Mouse (Mus musculus): ENCODE data around the gene Cables2. TPM values are rescaled to one million over a fixed set of nuclear protein-coding genes. Genes with fewer than 3 reads are reported as not detected.

Cables2 gene
- polyA plus RNA-seq (2015; fragmentation: Nextera tagmentation; extraction: Ambion mirVana) = 14.1 and 16.5 TPM in 2 replicates

GRCm38 (mm10) chr2:180273394-180274244, at the start of gene Cables2:
Gene Cables2, minus strand, starts transcription at chr2:180273496.
- Histone ChIP-seq H3K9me3 (no peaks in the 10 kb centered on the region), H3K27ac (peak within 1 kb of the TSS; percentile 57), H3K4me2 (peak within 1 kb of the TSS; percentile 93), H3K36me3 (0 out of 2 replicates have a peak, but pooled peaks cover 9% of the 10 kb centered on the region), H3K4me1 (peaks cover 58% of the 10 kb centered on the region), H3K4me3 (peak within 1 kb of the TSS; percentile 90), H3K27me3 (no peaks in the 10 kb centered on the region), H3K9ac (peak within 1 kb of the TSS; percentile 97)
- ATAC-seq (ENCODE audit: borderline replicate concordance, extremely low read depth, low FRiP score, low TSS enrichment) = peak; percentile 91
- WGBS = 5% methylated on average over 68 of the region's 68 CpGs

- H3K9ac ChIP-seq = no peak overlapping the region
- no peaks in the 10 kb centered on the region for H3K9me3 ChIP-seq
- H3K36me3 ChIP-seq = peaks cover 34% of the 10 kb centered on the region
- peak; percentile 94 for ATAC-seq (ENCODE audit: borderline replicate concordance, extremely low read depth, low FRiP score, low TSS enrichment)
- peaks cover 35% of the 10 kb centered on the region for H3K4me1 ChIP-seq
- H3K27me3 ChIP-seq = no peaks in the 10 kb centered on the region
- H3K4me3 ChIP-seq = no peak overlapping the region
- H3K4me2 ChIP-seq = no peak overlapping the region
- peak overlapping the region; percentile 81 for H3K27ac ChIP-seq
- WGBS = 7% methylated on average over 14 of the region's 14 CpGs
Observed at GRCm38 (mm10) chr2:180322674-180323355, 49.5 kb upstream of the Cables2 start.

- H3K4me3 ChIP-seq = no peak overlapping the region
- H3K27me3 ChIP-seq = no peaks in the 10 kb centered on the region
- WGBS = 80% methylated on average over 4 of the region's 4 CpGs
- H3K9ac ChIP-seq = no peak overlapping the region
- no peak overlapping the region for H3K4me2 ChIP-seq
- H3K9me3 ChIP-seq = no peaks in the 10 kb centered on the region
- no peak overlapping the region for H3K27ac ChIP-seq
- H3K36me3 ChIP-seq = peaks cover 8% of the 10 kb centered on the region; the same call in 1 of the 2 replicates
- ATAC-seq (ENCODE audit: borderline replicate concordance, extremely low read depth, low FRiP score, low TSS enrichment) = no peak
- H3K4me1 ChIP-seq = peaks cover 44% of the 10 kb centered on the region
Observed at GRCm38 (mm10) chr2:180320216-180320615, 46.9 kb upstream of the Cables2 start.

- Histone ChIP-seq H3K4me3 (no peak overlapping the region), H3K27ac (no peak overlapping the region), H3K9me3 (no peaks in the 10 kb centered on the region), H3K36me3 (no peaks in the 10 kb centered on the region), H3K27me3 (no peaks in the 10 kb centered on the region), H3K4me2 (no peak overlapping the region), H3K9ac (no peak overlapping the region), H3K4me1 (peaks cover 24% of the 10 kb centered on the region)
- no peak for ATAC-seq (ENCODE audit: borderline replicate concordance, extremely low read depth, low FRiP score, low TSS enrichment)
- 65% methylated on average over 7 of the region's 7 CpGs for WGBS
Observed at GRCm38 (mm10) chr2:180317591-180317990, 44.3 kb upstream of the Cables2 start.

GRCm38 (mm10) chr2:180314292-180314691, 41.0 kb upstream of the Cables2 start:
- H3K4me2 ChIP-seq = no peak overlapping the region
- no peak overlapping the region for H3K9ac ChIP-seq
- no peak overlapping the region for H3K4me3 ChIP-seq
- no peak overlapping the region for H3K27ac ChIP-seq
- 89% methylated on average over 2 of the region's 2 CpGs for WGBS
- no peaks in the 10 kb centered on the region for H3K36me3 ChIP-seq
- H3K27me3 ChIP-seq = no peaks in the 10 kb centered on the region
- H3K9me3 ChIP-seq = no peaks in the 10 kb centered on the region
- no peak for ATAC-seq (ENCODE audit: borderline replicate concordance, extremely low read depth, low FRiP score, low TSS enrichment)
- H3K4me1 ChIP-seq = peaks cover 19% of the 10 kb centered on the region

GRCm38 (mm10) chr2:180311147-180311546, 37.9 kb upstream of the Cables2 start:
- Histone ChIP-seq H3K4me3 (no peak overlapping the region), H3K9me3 (no peaks in the 10 kb centered on the region), H3K27me3 (no peaks in the 10 kb centered on the region), H3K9ac (no peak overlapping the region), H3K4me1 (peaks cover 22% of the 10 kb centered on the region), H3K4me2 (no peak overlapping the region), H3K36me3 (no peaks in the 10 kb centered on the region), H3K27ac (0 out of 2 replicates have a peak overlapping the region, but pooled peaks have one; percentile 2)
- ATAC-seq (ENCODE audit: borderline replicate concordance, extremely low read depth, low FRiP score, low TSS enrichment) = no peak
- WGBS = 61% methylated on average over 4 of the region's 4 CpGs

GRCm38 (mm10) chr2:180307680-180308079, 34.4 kb upstream of the Cables2 start:
- Histone ChIP-seq H3K27me3 (no peaks in the 10 kb centered on the region), H3K9ac (no peak overlapping the region), H3K4me3 (no peak overlapping the region), H3K36me3 (no peaks in the 10 kb centered on the region), H3K4me1 (peaks cover 52% of the 10 kb centered on the region), H3K27ac (peak overlapping the region; percentile 91), H3K4me2 (no peak overlapping the region), H3K9me3 (no peaks in the 10 kb centered on the region)
- 34% methylated on average over 2 of the region's 2 CpGs for WGBS
- ATAC-seq (ENCODE audit: borderline replicate concordance, extremely low read depth, low FRiP score, low TSS enrichment) = no peak

- ATAC-seq (ENCODE audit: borderline replicate concordance, extremely low read depth, low FRiP score, low TSS enrichment) = peak; percentile 84
- Histone ChIP-seq H3K4me3 (no peak overlapping the region), H3K27me3 (no peaks in the 10 kb centered on the region), H3K4me2 (no peak overlapping the region), H3K27ac (peak overlapping the region; percentile 91), H3K4me1 (peaks cover 52% of the 10 kb centered on the region), H3K36me3 (no peaks in the 10 kb centered on the region), H3K9me3 (no peaks in the 10 kb centered on the region), H3K9ac (no peak overlapping the region)
- 31% methylated on average over 8 of the region's 8 CpGs for whole genome bisulfite sequencing
Observed at GRCm38 (mm10) chr2:180306423-180307168, 33.3 kb upstream of the Cables2 start.

GRCm38 (mm10) chr2:180306009-180306408, 32.7 kb upstream of the Cables2 start:
- WGBS = 50% methylated on average over 2 of the region's 2 CpGs
- no peak overlapping the region for H3K4me3 ChIP-seq
- no peak for ATAC-seq (ENCODE audit: borderline replicate concordance, extremely low read depth, low FRiP score, low TSS enrichment)
- no peaks in the 10 kb centered on the region for H3K36me3 ChIP-seq
- H3K4me2 ChIP-seq = no peak overlapping the region
- H3K9ac ChIP-seq = no peak overlapping the region
- H3K9me3 ChIP-seq = no peaks in the 10 kb centered on the region
- H3K27ac ChIP-seq = peak overlapping the region; percentile 91
- no peaks in the 10 kb centered on the region for H3K27me3 ChIP-seq
- peaks cover 50% of the 10 kb centered on the region for H3K4me1 ChIP-seq

- H3K4me2 ChIP-seq = no peak overlapping the region
- ATAC-seq (ENCODE audit: borderline replicate concordance, extremely low read depth, low FRiP score, low TSS enrichment) = no peak
- no peaks in the 10 kb centered on the region for H3K27me3 ChIP-seq
- peaks cover 55% of the 10 kb centered on the region for H3K4me1 ChIP-seq
- H3K9ac ChIP-seq = no peak overlapping the region
- H3K9me3 ChIP-seq = no peaks in the 10 kb centered on the region
- WGBS = 65% methylated on average over 3 of the region's 3 CpGs
- H3K27ac ChIP-seq = peak overlapping the region; percentile 91
- H3K4me3 ChIP-seq = no peak overlapping the region
- no peaks in the 10 kb centered on the region for H3K36me3 ChIP-seq
Observed at GRCm38 (mm10) chr2:180305490-180305889, 32.2 kb upstream of the Cables2 start.

GRCm38 (mm10) chr2:180304554-180304953, 31.3 kb upstream of the Cables2 start:
- 23% methylated on average over 4 of the region's 4 CpGs for WGBS
- no peaks in the 10 kb centered on the region for H3K27me3 ChIP-seq
- no peak overlapping the region for H3K4me3 ChIP-seq
- ATAC-seq (ENCODE audit: borderline replicate concordance, extremely low read depth, low FRiP score, low TSS enrichment) = no peak
- H3K9me3 ChIP-seq = no peaks in the 10 kb centered on the region
- no peak overlapping the region for H3K9ac ChIP-seq
- no peak overlapping the region for H3K4me2 ChIP-seq
- peaks cover 63% of the 10 kb centered on the region for H3K4me1 ChIP-seq
- H3K27ac ChIP-seq = peak overlapping the region; percentile 91
- no peaks in the 10 kb centered on the region for H3K36me3 ChIP-seq
